Mouse (Mus musculus) neural tube, postnatal 0 days (tissue): ENCODE measurements around the gene Tex13b. TPM values are rescaled to one million over a fixed set of nuclear protein-coding genes. Genes with fewer than 3 reads are reported as not detected.

Experiments used
- polyA plus RNA-seq: library from polyadenylated mRNA; unstranded; fragments of >200 nt; fragmentation: Nextera tagmentation; extraction: Ambion mirVana; gene quantifications from 2 replicates; pipeline ENCODE4 v1.2.1, GENCODE M21; 2015

The Tex13b gene
- not detected in 2 replicates for polyA plus RNA-seq

DNA sequence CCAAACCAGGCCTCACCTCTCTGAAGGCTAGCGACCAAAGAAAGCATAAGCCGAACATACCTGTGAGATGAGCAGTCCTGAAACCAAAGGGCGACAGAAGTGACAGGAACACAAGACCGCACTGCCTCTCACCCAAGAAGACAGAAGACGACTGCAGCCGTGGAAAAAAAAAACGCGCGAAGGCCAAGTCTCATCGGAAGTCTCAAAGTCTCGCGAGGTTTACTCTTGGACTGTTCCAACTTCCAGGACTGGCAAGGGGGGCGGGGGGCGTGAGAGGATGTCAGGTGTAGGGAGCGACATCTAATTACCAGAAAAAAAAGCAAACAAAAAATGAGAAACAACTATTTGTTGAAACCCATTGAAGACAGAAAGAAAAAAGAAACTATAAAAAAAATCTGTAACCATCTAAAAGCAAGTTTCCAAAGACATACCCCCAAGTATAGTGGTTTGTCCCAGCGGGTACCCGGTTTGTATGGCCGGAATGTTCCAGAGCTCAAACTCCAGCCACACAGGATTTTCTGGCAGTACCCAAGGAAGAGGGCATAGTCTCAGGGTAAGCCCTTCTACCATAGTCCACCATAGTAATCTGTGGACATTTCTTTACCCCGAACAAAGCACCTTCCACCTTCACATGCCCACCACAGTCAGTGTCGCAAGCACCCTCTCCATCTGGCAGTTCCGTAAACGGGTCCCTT is at the start of gene Tex13b:
Gene Tex13b (minus strand): TSS at position 122 of the 695 bp plus-strand sequence.

Other genes with a start within 250 kb of the Tex13b start
- 124 and 129 TPM in 2 replicates for gene Tsc22d3, start 212.8 kb downstream of the Tex13b start, polyA plus RNA-seq
- 5.2 and 6.7 TPM in 2 replicates for gene Mid2, start 148.8 kb downstream of the Tex13b start, polyA plus RNA-seq
- gene Vsig1, start 94.2 kb upstream of the Tex13b start, polyA plus RNA-seq, result 0.18 and 0.28 TPM in 2 replicates
- gene Psmd10, start 143.3 kb upstream of the Tex13b start, polyA plus RNA-seq, result 38.5 and 42.2 TPM in 2 replicates
- 12.1 and 13.7 TPM in 2 replicates for gene Atg4a, start 143.5 kb upstream of the Tex13b start, polyA plus RNA-seq